Mouse (Mus musculus): Measurements from ENCODE around the gene Chrne. TPM values are rescaled to one million over a fixed set of nuclear protein-coding genes. Genes with fewer than 3 reads are reported as not detected.
"Not testable (repeated sequence)": the region's sequence is repeated elsewhere in the genome, so short reads cannot be mapped to it uniquely, and the experiment has no call there.

The Chrne gene
- total RNA-seq, 2 experiments from 2014 or later: 22.6 to 24.7 TPM

DNA sequence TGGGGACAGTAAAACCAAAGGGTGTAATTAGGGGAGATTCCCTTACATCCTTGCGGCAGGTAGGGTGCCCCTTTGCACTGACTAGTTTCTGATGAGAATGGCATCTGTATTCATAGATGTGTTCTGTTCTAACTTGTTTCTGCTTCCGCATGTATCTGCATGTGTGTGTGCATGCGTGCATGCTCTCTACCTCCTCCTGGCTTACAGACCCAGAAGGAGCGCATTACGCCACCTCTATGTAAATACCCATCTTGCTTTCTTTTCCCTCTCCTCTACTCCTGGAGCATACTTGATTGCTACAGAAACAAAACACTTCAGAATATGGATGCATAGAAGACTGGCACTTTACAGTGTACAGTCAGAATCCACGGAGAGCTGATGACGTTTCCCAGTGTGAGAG is 35.2 kb downstream of the Chrne start:
- no peak for DNase-seq

DNA sequence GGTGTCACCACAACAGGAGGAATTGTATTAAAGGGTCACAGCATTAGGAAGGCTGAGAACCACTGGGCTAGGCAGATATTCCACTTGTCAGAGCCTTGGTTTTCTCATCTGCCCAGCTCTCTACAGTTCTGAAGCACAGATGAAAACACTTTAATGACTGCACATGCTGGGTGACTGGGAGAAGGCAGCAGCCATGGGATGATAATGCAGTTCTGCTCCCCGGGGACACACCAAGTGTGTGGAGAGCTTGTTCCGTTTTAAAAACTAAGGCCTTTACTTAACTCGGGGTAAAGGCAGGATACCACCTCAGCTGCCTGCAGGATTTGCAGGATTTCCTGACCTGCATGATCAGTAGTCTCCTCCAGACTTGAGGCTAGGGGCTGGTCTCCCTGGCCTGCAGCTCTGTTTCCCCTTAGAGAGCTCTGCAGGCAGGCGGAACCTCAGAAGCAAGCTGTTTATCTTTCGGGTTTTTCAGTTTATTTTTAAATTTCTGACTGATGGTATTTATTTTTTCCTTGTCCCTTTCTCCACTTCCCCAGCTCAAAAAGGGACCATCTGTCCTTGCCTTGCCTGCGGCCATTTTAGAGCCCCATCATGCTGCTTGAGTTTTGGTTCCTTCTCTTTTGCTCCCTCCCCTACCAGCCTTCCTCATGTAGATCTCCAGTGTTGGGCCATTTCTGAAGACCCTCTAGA is 35.8 kb downstream of the Chrne start:
- no peak for DNase-seq

DNA sequence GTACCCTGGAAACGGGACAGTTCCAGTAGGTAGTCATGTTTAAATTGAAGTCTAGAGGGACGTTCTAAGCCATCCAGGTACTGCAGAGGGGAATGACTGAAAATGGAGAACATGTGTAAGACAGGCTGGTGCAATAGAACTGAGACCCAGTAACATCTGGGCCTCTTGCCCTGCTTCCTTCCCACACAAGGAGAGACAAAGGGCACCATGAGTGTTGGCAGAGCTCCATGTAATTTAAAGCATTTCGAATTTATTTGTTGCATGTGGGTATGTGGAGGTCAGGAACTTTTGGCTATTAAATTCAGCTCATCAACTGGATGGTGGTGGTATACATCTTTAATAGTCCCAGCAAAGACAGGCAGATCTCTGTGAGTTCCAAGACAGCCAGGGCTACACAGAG is 36.8 kb downstream of the Chrne start:
- DNase-seq: no peak

DNA sequence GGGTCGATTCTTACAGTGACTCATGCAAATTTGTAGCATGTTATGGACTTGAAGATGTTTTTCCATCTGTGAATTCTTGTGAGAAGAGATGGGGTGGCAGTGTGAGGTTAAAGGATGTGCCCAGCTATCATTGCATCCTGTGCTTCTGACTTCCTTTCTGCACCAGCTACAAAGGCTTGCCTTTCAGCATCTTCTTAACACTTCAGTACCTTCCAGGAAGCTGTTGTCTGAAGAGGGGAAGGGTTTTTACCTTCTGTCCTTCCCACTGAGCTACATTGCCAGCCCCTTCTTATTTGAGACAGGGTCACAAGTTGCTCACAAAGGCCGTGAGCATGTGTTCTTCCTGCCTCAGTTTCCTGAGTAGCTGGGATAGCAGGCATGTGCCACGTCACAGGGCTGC is 38.1 kb downstream of the Chrne start:
- DNase-seq: no peak

- DNase-seq: no peak
Measured at GRCm38 (mm10) chr11:70580358-70580720, 38.7 kb downstream of the Chrne start.

DNA sequence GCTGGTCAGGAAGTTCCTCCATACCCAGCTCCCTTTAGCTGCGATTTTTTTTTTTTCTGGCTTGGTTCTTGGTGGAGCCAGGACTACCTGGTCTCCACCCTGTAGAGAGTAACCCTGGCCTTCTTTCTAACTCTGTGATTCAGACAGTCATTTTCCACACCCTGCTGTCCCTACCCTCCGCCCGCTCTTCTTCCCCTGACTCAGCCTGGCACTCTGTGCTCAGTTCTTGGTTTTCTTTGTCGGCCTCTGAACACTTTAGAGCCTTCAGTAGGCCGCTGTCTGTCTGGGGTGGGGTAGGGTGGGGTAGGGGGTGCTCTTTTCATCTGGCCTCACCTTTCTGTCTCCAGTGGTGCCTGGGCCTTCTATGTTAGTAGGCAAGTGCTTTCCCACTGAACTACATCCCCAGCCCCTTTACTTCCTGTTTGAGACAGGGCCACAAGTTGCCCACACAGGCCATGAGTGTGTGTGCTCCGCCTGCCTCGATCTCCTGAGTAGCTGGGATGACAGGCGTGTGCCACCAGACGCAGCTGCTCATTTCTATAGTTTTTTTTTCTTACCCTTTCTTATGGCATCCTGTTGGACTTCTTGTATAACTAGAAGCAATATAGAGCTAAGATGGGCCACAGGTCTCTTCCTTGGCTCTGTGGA is 39.2 kb downstream of the Chrne start:
- no peak for DNase-seq

- no peak for DNase-seq
Measured at GRCm38 (mm10) chr11:70578962-70579361, 40.1 kb downstream of the Chrne start.

GRCm38 (mm10) chr11:70577201-70577600 is 41.8 kb downstream of the Chrne start:
- DNase-seq: no peak

DNA sequence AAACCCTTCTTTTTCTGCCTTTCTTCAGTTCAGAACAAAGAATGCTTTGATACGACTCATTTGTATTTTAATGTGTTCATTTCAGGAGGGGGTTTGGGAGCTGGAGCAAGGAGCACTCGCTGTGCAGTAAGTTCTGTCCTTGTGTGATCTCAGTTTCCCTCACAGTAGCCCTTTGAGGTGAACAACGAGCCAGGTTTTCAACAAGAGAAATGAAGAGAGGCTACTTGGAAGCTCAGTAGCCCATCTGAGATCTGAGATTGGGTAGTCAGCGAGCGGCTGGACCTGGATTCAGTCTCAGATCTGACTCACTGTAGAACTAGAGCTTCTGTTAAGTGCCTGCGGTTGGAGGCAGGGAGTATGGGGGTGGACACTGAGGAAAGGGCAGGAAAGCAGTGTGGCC is 45.1 kb downstream of the Chrne start:
- no peak for DNase-seq

DNA sequence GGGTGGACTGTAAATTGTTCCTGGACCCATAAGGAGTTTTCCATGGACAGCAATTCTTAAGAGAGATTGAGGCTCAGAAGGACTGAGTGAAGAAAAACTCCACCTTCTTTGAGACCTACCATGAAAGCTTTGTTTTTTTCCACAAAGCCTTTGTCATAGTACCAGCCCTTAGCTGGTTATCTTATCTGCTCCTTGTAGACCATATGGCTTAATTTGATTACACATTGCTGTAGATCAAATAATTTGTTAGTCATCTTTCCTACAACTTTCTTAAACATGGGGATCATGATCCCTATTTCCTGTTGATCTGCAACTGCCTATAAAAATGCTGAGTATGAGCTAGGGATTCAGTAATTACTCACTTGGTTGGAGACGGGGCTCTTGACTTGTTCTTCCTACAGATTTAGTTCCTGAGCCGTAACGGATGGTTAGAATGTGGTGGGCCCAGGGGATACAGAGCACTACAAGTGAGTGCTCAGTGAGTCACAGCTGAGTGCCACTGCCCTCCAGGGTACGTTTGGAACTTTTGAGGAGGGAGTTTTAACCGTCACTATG is 46.6 kb downstream of the Chrne start:
- DNase-seq: no peak

DNA sequence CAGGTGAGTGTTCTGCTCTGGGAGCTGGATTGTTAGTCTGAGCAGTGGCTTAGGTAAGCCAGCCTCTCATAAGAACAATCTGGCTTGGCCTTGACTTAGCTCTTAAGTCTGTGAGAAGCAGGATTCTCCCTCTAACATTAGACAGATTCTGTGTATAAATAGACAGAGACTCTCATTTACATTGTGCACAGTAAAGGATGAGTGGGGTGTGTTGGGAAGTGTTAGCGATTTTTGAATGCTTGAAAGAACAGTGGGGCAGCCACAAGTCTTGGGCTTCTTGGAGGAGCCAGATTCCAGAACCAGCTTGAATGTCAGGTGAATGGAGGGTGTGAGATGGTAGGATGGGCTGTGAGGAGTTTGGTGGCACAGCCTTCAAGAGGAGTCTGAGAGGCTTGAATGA is 47.4 kb downstream of the Chrne start:
- no peak for DNase-seq

- not testable (repeated sequence) for DNase-seq
Measured at GRCm38 (mm10) chr11:70570614-70571013, 48.4 kb downstream of the Chrne start.

GRCm38 (mm10) chr11:70566586-70566985 is 52.4 kb downstream of the Chrne start:
- DNase-seq: no peak

Other genes with a start within 250 kb of the Chrne start
- gene Pelp1, start 209.2 kb downstream of the Chrne start, total RNA-seq (2021): 10 to 100 TPM; 15.5 to 18.5 TPM
- 1 to 10 TPM; 7.5 to 9.0 TPM for gene Arrb2, start 186.6 kb downstream of the Chrne start, total RNA-seq (2021)
- 1 to 10 TPM; 5.6 to 6.2 TPM for gene Med11, start 167.3 kb downstream of the Chrne start, total RNA-seq (2021)
- gene Zmynd15, start 159.8 kb downstream of the Chrne start, total RNA-seq (2021): under 1 TPM; 0.38 to 0.97 TPM
- gene Cxcl16, start 159.2 kb downstream of the Chrne start, total RNA-seq (2021): 1 to 10 TPM; 1.3 to 2.0 TPM
- not detected for gene Tm4sf5, start 114.0 kb downstream of the Chrne start, total RNA-seq (2021)
- gene Vmo1, start 104.6 kb downstream of the Chrne start, total RNA-seq (2021): not detected
- gene Gltpd2, start 100.0 kb downstream of the Chrne start, total RNA-seq (2021): not detected
- 100 to 1,000 TPM; 242 to 248 TPM for gene Psmb6, start 93.8 kb downstream of the Chrne start, total RNA-seq (2021)
- not detected for gene Gm40193, start 86.3 kb downstream of the Chrne start, total RNA-seq (2021)
- 10 to 100 TPM; 17.4 to 17.7 TPM for gene Pld2, start 79.2 kb downstream of the Chrne start, total RNA-seq (2021)
- gene Mink1, start 56.3 kb downstream of the Chrne start, total RNA-seq (2021): 10 to 100 TPM; 26.3 to 27.2 TPM
- not detected for gene 4930544D05Rik, start 3.4 kb downstream of the Chrne start, total RNA-seq (2021)
- not detected for gene Gp1ba, start 19.9 kb upstream of the Chrne start, total RNA-seq (2021)
- 10 to 100 TPM; 29.5 to 32.6 TPM for gene Rnf167, start 28.0 kb upstream of the Chrne start, total RNA-seq (2021)
- gene Slc25a11, start 28.3 kb upstream of the Chrne start, total RNA-seq (2021): 100 to 1,000 TPM; 307 to 310 TPM
- gene Pfn1, start 35.4 kb upstream of the Chrne start, total RNA-seq (2021): 100 to 1,000 TPM; 284 to 293 TPM
- 1,000 to 10,000 TPM; 7,828 to 7,878 TPM for gene Eno3, start 38.0 kb upstream of the Chrne start, total RNA-seq (2021)
- 10 to 100 TPM; 81.6 to 82.3 TPM for gene Spag7, start 50.2 kb upstream of the Chrne start, total RNA-seq (2021)
- 10 to 100 TPM; 36.9 to 37.3 TPM for gene Camta2, start 68.9 kb upstream of the Chrne start, total RNA-seq (2021)
- gene Inca1, start 80.9 kb upstream of the Chrne start, total RNA-seq (2021): 1 to 10 TPM; 5.6 to 9.0 TPM
- 100 to 1,000 TPM; 388 to 467 TPM for gene Kif1c, start 81.3 kb upstream of the Chrne start, total RNA-seq (2021)
- 1 to 10 TPM; 8.8 to 9.6 TPM for gene Zfp3, start 145.0 kb upstream of the Chrne start, total RNA-seq (2021)
- not detected for gene Scimp, start 193.4 kb upstream of the Chrne start, total RNA-seq (2021)
- 10 to 100 TPM; 28.4 to 29.2 TPM for gene Rabep1, start 225.6 kb upstream of the Chrne start, total RNA-seq (2021)

All from gastrocnemius, postnatal 25 days (tissue).